Mouse (Mus musculus): Measurements from ENCODE around the gene Gm364.

DNA sequence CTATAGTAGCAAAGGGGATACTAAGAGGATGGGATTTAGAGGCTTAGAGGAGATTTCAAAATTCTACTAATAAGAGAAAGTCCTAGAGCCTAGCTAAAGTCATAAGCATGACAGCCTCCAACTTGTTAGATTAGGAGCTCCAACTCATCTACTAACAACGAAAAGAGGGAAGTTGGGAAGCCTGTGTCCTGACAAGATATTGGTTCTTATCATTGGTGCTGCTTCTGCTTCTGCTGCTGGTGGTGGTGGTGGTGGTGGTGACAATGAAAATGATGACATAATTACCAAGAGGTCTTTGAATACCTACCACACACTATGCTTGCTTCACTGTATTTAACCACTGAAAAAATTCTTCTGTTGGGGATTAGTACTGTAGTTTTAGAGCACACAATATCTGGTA is 97.3 kb downstream of the Gm364 start:
- no peak for TF ChIP-seq CTCF (IDR thresholded peaks at IDR 0.05; ENCODE audit: low read depth)
- no peak for TF ChIP-seq EP300 (optimal IDR thresholded peaks at IDR 0.05)
